Mouse (Mus musculus) kidney, postnatal 0 days (tissue): ENCODE results near the gene Maats1. TPM values are rescaled to one million over a fixed set of nuclear protein-coding genes. Genes with fewer than 3 reads are reported as not detected.

Experiments used
- ATAC-seq: fragments of 200-750 bp; cut with Nextera tagmentation; replicated peaks from 2 replicates; pipeline ENCODE4 v1.8.0; 2017; ENCODE audit warnings: low read depth, moderate number of reproducible peaks, moderate TSS enrichment, moderate library complexity; ENCODE audit not compliant: low FRiP score
- DNase-seq: peaks from one replicate; pipeline ENCODE4 v3.0.0-alpha.2; 2016; ENCODE audit warnings: low spot score
- H3K27ac ChIP-seq: fragments of 300-500 bp; sonication (generic); 2 replicates; pipeline ENCODE4 v1.5.1; 2014; ENCODE audit warnings: mild to moderate bottlenecking
- H3K27me3 ChIP-seq: fragments of 300-500 bp; sonication (generic); 2 replicates; pipeline ENCODE4 v1.6.1; 2014; ENCODE audit warnings: low read length, mixed read lengths; ENCODE audit not compliant: insufficient read depth
- H3K36me3 ChIP-seq: fragments of 300-500 bp; sonication (generic); 2 replicates; pipeline ENCODE4 v1.6.1; 2014; ENCODE audit warnings: low read length, mixed read lengths; ENCODE audit not compliant: insufficient read depth
- H3K4me1 ChIP-seq: fragments of 300-500 bp; sonication (generic); replicated peaks from 2 replicates; pipeline ENCODE4 v1.6.1; 2014; ENCODE audit warnings: antibody characterized with exemption, low read length, mixed read lengths; ENCODE audit not compliant: insufficient read depth
- H3K4me2 ChIP-seq: fragments of 300-500 bp; sonication (generic); 2 replicates; pipeline ENCODE4 v1.6.1; 2014; ENCODE audit warnings: mild to moderate bottlenecking, low read length, moderate library complexity, mixed read lengths
- H3K4me3 ChIP-seq: fragments of 300-500 bp; sonication (generic); replicated peaks from 2 replicates; pipeline ENCODE4 v1.5.1; 2014; ENCODE audit warnings: low read depth, low read length
- H3K9ac ChIP-seq: fragments of 300-500 bp; sonication (generic); 2 replicates; pipeline ENCODE4 v1.6.1; 2014; ENCODE audit warnings: low read depth, low read length
- H3K9me3 ChIP-seq: fragments of 300-500 bp; sonication (generic); replicated peaks from 2 replicates; pipeline ENCODE4 v1.6.1; 2016; ENCODE audit warnings: low read length, inconsistent platforms, mixed read lengths
- CTCF ChIP-seq: IDR thresholded peaks from 2 replicates; pipeline ENCODE4 v1.5.1; 2016; ENCODE audit warnings: antibody characterized with exemption, low read depth, mild to moderate bottlenecking, moderate library complexity
- WGBS: fragments of 180-500 bp; shearing (Covaris S2); extraction: QIAGEN DNeasy Blood & Tissue Kit; methylation state at CpG from one replicate; pipeline ENCODE4 v1.1.7; 2014; 5-methylcytosine and 5-hydroxymethylcytosine counted together
- polyA plus RNA-seq: library from polyadenylated mRNA; unstranded; fragments of >200 nt; fragmentation: Nextera tagmentation; extraction: Ambion mirVana; gene quantifications from 2 replicates; pipeline ENCODE4 v1.2.1, GENCODE M21; 2015

Gene Maats1
- polyA plus RNA-seq, 1 experiment from 2014 or later: 0.21 TPM

- Histone ChIP-seq H3K9ac (no peak overlapping the region), H3K27ac (no peak overlapping the region), H3K9me3 (no peaks in the 10 kb centered on the region), H3K27me3 (no peaks in the 10 kb centered on the region), H3K4me1 (peaks cover 6% of the 10 kb centered on the region; the same call in 1 of the 2 replicates), H3K4me3 (no peak overlapping the region), H3K36me3 (no peaks in the 10 kb centered on the region), H3K4me2 (no peak overlapping the region)
- no peak for DNase-seq
- ATAC-seq: no peak
- 71% methylated on average over 4 of the region's 4 CpGs for WGBS
- no peak for TF ChIP-seq CTCF
Observed at GRCm38 (mm10) chr16:38286541-38286940, 55.4 kb downstream of the Maats1 start.

- WGBS: 76% methylated on average over 7 of the region's 7 CpGs
Observed at GRCm38 (mm10) chr16:38285801-38286200, 56.1 kb downstream of the Maats1 start.

DNA sequence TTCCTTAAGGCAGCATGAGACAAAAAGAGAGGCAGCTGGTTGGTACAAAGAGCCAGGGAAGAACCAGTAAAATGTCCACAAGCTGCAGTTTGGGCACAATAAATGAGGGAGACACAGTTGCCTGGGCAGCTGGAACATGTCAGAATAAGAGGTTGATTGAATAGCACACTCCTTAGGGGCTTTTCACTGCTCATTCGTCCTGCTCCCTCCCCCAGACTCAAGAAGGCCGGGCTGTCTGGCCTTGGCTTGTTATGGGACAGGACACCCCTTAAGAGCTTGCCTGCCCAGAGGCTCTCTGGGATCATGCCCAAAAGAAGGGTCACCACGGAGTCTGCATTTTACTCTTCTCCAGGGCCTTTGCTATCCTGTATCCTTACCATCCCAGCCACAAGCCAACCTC lies 58.6 kb downstream of the Maats1 start:
- Histone ChIP-seq H3K27me3 (no peaks in the 10 kb centered on the region), H3K4me1 (no peaks in the 10 kb centered on the region), H3K36me3 (no peaks in the 10 kb centered on the region), H3K27ac (no peak overlapping the region), H3K4me2 (no peak overlapping the region), H3K9me3 (no peaks in the 10 kb centered on the region), H3K9ac (no peak overlapping the region), H3K4me3 (no peak overlapping the region)
- 0 out of 2 replicates have a peak, but pooled peaks have one; percentile 42 for ATAC-seq
- no peak for DNase-seq
- 26% methylated on average over 3 of the region's 3 CpGs for WGBS
- no peak for TF ChIP-seq CTCF

More at GRCm38 (mm10) chr16:38285801-38286200, 56.1 kb downstream of the Maats1 start:
- H3K27ac ChIP-seq: no peak overlapping the region
- H3K9ac ChIP-seq: no peak overlapping the region
- no peak overlapping the region for H3K4me2 ChIP-seq
- H3K27me3 ChIP-seq: no peaks in the 10 kb centered on the region
- DNase-seq: no peak
- H3K36me3 ChIP-seq: no peaks in the 10 kb centered on the region
- H3K4me1 ChIP-seq: peaks cover 6% of the 10 kb centered on the region; the same call in 1 of the 2 replicates
- H3K9me3 ChIP-seq: no peaks in the 10 kb centered on the region
- H3K4me3 ChIP-seq: no peak overlapping the region
- ATAC-seq: no peak
- TF ChIP-seq CTCF: no peak

GRCm38 (mm10) chr16:38282559-38283160 lies 59.3 kb downstream of the Maats1 start:
- H3K9me3 ChIP-seq: no peaks in the 10 kb centered on the region
- H3K4me1 ChIP-seq: no peaks in the 10 kb centered on the region
- no peaks in the 10 kb centered on the region for H3K27me3 ChIP-seq
- H3K9ac ChIP-seq: no peak overlapping the region
- no peaks in the 10 kb centered on the region for H3K36me3 ChIP-seq
- no peak for TF ChIP-seq CTCF
- no peak overlapping the region for H3K4me3 ChIP-seq
- peak; percentile 73 for ATAC-seq
- 81% methylated on average over 7 of the region's 7 CpGs for WGBS
- H3K27ac ChIP-seq: no peak overlapping the region
- DNase-seq: no peak
- H3K4me2 ChIP-seq: no peak overlapping the region

DNA sequence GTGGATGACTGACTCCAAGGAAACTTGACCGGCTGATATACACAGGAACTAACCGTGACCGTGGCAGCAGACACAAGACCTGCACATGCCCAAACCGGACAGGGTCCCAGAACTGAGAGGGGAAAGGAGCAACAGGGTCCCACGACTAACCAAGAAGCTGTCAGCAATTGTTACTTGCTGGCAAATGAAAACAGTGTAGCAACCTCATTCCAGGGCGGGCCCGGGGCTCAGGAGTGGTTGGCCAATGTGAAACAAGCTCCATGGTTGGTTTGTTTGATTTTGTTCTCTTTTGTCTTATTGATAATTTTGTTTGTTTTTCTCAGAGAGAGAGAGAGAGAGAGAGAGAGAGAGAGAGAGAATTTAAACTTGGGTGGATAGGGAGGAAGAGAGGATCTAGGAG lies 61.0 kb downstream of the Maats1 start:
- Histone ChIP-seq H3K9me3 (0 out of 2 replicates have a peak, but pooled peaks cover 5% of the 10 kb centered on the region), H3K36me3 (no peaks in the 10 kb centered on the region), H3K27ac (no peak overlapping the region), H3K4me2 (no peak overlapping the region), H3K27me3 (no peaks in the 10 kb centered on the region), H3K4me1 (no peaks in the 10 kb centered on the region), H3K4me3 (no peak overlapping the region), H3K9ac (no peak overlapping the region)
- no peak for ATAC-seq
- no peak for DNase-seq
- WGBS: 75% methylated on average over 7 of the region's 7 CpGs
- TF ChIP-seq CTCF: no peak

DNA sequence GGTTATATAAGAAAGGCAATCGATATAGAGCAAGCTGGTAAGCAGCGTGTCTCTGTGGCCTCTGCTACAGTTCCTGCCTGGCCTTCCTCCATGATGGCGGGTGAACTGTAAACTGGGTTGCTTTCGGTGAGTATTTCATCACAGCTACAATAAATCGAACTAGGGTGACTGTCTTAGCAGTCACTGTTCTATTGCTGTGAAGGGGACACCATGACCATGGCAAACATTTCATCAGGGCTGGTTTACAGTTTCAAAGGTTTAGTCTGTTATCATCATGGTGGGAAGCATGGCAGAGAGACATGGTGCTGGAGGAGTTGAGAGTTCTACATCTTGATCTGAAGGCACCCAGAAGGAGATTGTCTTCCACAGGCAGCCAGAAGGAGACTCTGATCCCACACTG lies 62.1 kb downstream of the Maats1 start:
- H3K27ac ChIP-seq: no peak overlapping the region
- H3K27me3 ChIP-seq: no peaks in the 10 kb centered on the region
- ATAC-seq (no peak), DNase-seq (no peak)
- H3K4me2 ChIP-seq: no peak overlapping the region
- H3K4me3 ChIP-seq: no peak overlapping the region
- 0 out of 2 replicates have a peak, but pooled peaks cover 5% of the 10 kb centered on the region for H3K9me3 ChIP-seq
- no peak for TF ChIP-seq CTCF
- no peaks in the 10 kb centered on the region for H3K4me1 ChIP-seq
- H3K36me3 ChIP-seq: no peaks in the 10 kb centered on the region
- H3K9ac ChIP-seq: no peak overlapping the region
- WGBS: 90% methylated on average over 5 of the region's 5 CpGs

GRCm38 (mm10) chr16:38274737-38275136 lies 67.2 kb downstream of the Maats1 start:
- 0 out of 2 replicates have a peak, but pooled peaks cover 5% of the 10 kb centered on the region for H3K9me3 ChIP-seq
- H3K9ac ChIP-seq: no peak overlapping the region
- TF ChIP-seq CTCF: no peak
- no peak overlapping the region for H3K27ac ChIP-seq
- H3K27me3 ChIP-seq: no peaks in the 10 kb centered on the region
- no peak overlapping the region for H3K4me3 ChIP-seq
- H3K4me2 ChIP-seq: no peak overlapping the region
- H3K4me1 ChIP-seq: no peaks in the 10 kb centered on the region
- no peaks in the 10 kb centered on the region for H3K36me3 ChIP-seq
- DNase-seq (peak; percentile 71), ATAC-seq (no peak)
- 44% methylated on average over 2 of the region's 2 CpGs for WGBS
